Mouse (Mus musculus) forebrain, embryonic 11.5 days (tissue): ENCODE results near the gene Gm5901. TPM values are rescaled to one million over a fixed set of nuclear protein-coding genes. Genes with fewer than 3 reads are reported as not detected.

Experiments used
- ATAC-seq: fragments of 200-750 bp; cut with Nextera tagmentation; replicated peaks from 2 replicates; pipeline ENCODE4 v1.8.0; 2017; ENCODE audit warnings: moderate TSS enrichment; ENCODE audit not compliant: low FRiP score
- DNase-seq: peaks from one replicate; pipeline ENCODE4 v3.0.0-alpha.2; 2017; ENCODE audit warnings: low spot score
- H3K27ac ChIP-seq: fragments of 300-500 bp; sonication (generic); 2 replicates; pipeline ENCODE4 v1.5.1; 2014; ENCODE audit warnings: low read depth, low read length
- H3K27me3 ChIP-seq: fragments of 300-500 bp; sonication (generic); 2 replicates; pipeline ENCODE4 v1.6.1; 2014; ENCODE audit warnings: mild to moderate bottlenecking, low read length, mixed read lengths; ENCODE audit not compliant: control insufficient read depth, insufficient read depth
- H3K36me3 ChIP-seq: fragments of 300-500 bp; sonication (generic); 2 replicates; pipeline ENCODE4 v1.6.1; 2014; ENCODE audit warnings: mild to moderate bottlenecking, low read length, moderate library complexity, mixed read lengths; ENCODE audit not compliant: control insufficient read depth, insufficient read depth
- H3K4me1 ChIP-seq: fragments of 300-500 bp; sonication (generic); replicated peaks from 2 replicates; pipeline ENCODE4 v1.6.1; 2014; ENCODE audit warnings: low read length, mixed read lengths; ENCODE audit not compliant: control insufficient read depth, insufficient read depth
- H3K4me2 ChIP-seq: fragments of 300-500 bp; sonication (generic); 2 replicates; pipeline ENCODE4 v1.6.1; 2014; ENCODE audit warnings: low read depth, mild to moderate bottlenecking, low read length, moderate library complexity, mixed read lengths; ENCODE audit not compliant: severe bottlenecking
- H3K4me3 ChIP-seq: fragments of 300-500 bp; sonication (generic); 2 replicates; pipeline ENCODE4 v1.5.1; 2014; ENCODE audit warnings: low read depth, low read length
- H3K9ac ChIP-seq: fragments of 300-500 bp; sonication (generic); 2 replicates; pipeline ENCODE4 v1.6.1; 2014; ENCODE audit warnings: low read length
- H3K9me3 ChIP-seq: fragments of 300-500 bp; sonication (generic); 2 replicates; pipeline ENCODE4 v1.6.1; 2016; ENCODE audit warnings: low read length, mixed read lengths; ENCODE audit not compliant: control insufficient read depth
- WGBS: fragments of 180-500 bp; shearing (Covaris S2); extraction: QIAGEN DNeasy Blood & Tissue Kit; methylation state at CpG from one replicate; pipeline ENCODE4 v1.1.7; 2014; 5-methylcytosine and 5-hydroxymethylcytosine counted together
- polyA plus RNA-seq: library from polyadenylated mRNA; unstranded; fragments of >200 nt; fragmentation: Nextera tagmentation; extraction: Ambion mirVana; gene quantifications from 2 replicates; pipeline ENCODE4 v1.2.1, GENCODE M21; 2014

Gm5901 gene
- polyA plus RNA-seq, 1 experiment from 2014 or later, result not detected

DNA sequence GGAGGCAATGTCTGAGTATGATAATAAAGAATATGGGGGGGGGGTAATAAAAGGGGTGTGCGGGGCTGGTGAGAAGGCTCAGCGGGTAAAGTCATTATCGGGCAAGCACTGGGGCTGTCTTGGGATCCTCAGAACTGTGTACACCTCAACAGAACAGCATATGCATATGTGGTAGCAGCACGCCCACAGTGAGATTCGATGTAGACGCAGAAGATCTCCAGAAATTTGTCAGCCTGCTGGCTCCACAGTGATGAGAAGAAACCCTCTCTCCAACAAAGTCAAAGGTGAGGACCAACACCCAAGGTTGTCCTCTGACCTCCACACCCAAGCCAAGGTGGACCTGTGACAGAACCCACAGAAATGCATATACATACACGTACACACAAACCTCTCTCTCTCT is 41.7 kb downstream of the Gm5901 start:
- Histone ChIP-seq H3K36me3 (no peaks in the 10 kb centered on the region), H3K9me3 (no peaks in the 10 kb centered on the region), H3K27ac (no peak overlapping the region), H3K4me1 (no peaks in the 10 kb centered on the region), H3K27me3 (no peaks in the 10 kb centered on the region), H3K4me3 (no peak overlapping the region), H3K9ac (no peak overlapping the region), H3K4me2 (no peak overlapping the region)
- ATAC-seq (no peak), DNase-seq (no peak)
- WGBS, result 92% methylated on average over 7 of the region's 7 CpGs

DNA sequence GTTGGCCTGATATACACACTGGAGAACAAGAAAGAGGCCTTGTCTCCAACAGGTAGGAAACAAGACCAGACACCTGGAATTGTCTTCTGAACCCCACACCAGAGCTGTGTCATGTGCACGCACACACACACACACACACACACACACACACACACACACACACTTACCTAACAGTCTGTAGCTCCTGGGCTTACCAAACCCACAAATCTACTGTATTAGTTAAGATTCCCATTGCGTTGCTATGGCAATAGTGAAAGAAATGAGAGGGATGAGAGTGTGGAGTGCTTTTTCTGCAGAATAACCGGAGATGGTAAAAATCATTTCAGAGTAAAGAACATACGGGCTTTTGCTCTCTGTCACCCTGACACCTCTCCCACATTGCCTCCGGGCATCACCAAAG is 43.3 kb downstream of the Gm5901 start:
- WGBS, result 88% methylated on average over 5 of the region's 5 CpGs
- Histone ChIP-seq H3K36me3 (no peaks in the 10 kb centered on the region), H3K9me3 (no peaks in the 10 kb centered on the region), H3K4me1 (no peaks in the 10 kb centered on the region), H3K4me2 (no peak overlapping the region), H3K27ac (no peak overlapping the region), H3K4me3 (no peak overlapping the region), H3K9ac (no peak overlapping the region), H3K27me3 (no peaks in the 10 kb centered on the region)
- ATAC-seq (no peak), DNase-seq (no peak)

DNA sequence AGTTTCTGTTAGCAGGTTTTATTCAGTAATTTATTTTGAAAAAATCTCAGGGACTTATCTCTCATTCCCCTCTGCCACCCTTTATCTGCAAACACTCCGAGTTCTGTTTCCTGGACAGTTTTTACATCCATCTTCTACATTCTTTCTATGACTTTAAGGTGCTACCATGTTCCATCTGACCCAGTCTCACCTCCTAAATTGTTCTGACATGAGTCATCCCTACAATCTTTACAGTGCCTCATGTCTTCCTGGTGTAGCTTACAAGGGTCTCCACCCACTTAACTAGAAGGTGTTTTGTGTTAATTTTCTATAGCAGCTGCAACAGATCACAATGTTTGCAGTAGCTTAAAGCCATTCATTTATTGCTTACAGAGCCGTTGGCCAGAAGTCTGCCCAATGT is 46.1 kb downstream of the Gm5901 start:
- no peaks in the 10 kb centered on the region for H3K4me1 ChIP-seq
- H3K36me3 ChIP-seq, result no peaks in the 10 kb centered on the region
- no peak overlapping the region for H3K4me3 ChIP-seq
- no peak for DNase-seq
- no peak for ATAC-seq
- no peak overlapping the region for H3K27ac ChIP-seq
- 68% methylated on average over 2 of the region's 2 CpGs for WGBS
- peaks cover 5% of the 10 kb centered on the region for H3K27me3 ChIP-seq
- H3K4me2 ChIP-seq, result no peak overlapping the region
- no peaks in the 10 kb centered on the region for H3K9me3 ChIP-seq
- H3K9ac ChIP-seq, result no peak overlapping the region

DNA sequence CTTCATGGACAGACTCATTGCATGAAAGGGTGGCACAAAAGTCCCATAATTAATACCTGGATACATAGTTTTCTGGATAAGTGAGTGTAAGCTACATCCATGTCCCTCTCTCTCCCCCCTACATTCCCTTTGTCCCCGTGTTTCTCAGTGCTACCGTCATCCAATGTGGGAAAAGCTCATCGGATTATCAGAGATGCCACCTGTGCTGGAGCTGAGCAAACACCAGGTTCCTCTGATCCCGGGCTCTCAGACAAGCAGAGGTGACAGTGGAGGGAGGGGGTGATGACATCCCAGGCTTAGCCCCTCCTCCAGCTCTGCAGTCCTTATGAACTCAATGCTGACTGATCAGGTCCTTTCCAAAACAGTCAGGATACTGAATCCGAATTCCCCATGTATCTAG is 49.5 kb downstream of the Gm5901 start:
- H3K9ac ChIP-seq, result no peak overlapping the region
- no peak for DNase-seq
- no peaks in the 10 kb centered on the region for H3K9me3 ChIP-seq
- no peak overlapping the region for H3K4me3 ChIP-seq
- WGBS, result 39% methylated on average over 5 of the region's 5 CpGs
- no peak overlapping the region for H3K4me2 ChIP-seq
- H3K4me1 ChIP-seq, result peaks cover 4% of the 10 kb centered on the region; the same call in 1 of the 2 replicates
- no peaks in the 10 kb centered on the region for H3K36me3 ChIP-seq
- ATAC-seq, result no peak
- no peak overlapping the region for H3K27ac ChIP-seq
- peaks cover 11% of the 10 kb centered on the region for H3K27me3 ChIP-seq

DNA sequence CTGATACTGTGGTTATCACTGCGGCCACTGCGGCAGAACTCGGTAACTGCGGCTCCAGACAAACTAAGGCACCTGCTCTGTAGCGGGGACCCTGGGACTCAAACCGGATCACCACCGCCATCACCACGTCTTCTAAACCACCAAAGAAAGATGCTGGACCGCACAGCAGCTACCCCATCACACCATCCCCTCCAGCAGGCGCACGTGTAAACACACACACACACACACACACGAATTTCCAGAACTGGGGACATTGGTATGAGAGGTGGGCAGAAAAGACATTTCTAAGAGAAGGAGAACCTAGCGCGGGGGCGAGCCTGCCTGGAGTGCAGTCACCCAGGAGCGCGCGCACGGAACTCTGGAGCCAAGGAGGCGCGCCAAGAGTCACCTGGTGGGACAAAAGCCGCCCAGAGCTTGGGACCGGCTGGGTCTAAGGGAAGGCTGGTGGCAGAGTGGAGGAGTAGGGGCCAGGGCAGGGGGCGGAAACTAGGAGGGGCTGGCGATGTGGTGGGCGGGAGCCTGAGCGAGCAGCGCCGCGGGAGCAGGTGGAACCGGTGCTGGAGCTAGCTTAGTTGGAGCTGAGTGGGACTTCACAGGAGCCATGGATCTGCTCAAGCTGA is 50.7 kb downstream of the Gm5901 start, which contains the start of gene Cckbr:
Cckbr (plus strand) TSS at position 308 of the 620 bp plus-strand sequence.
- Histone ChIP-seq H3K4me3 (peak within 1 kb of the TSS; percentile 45), H3K36me3 (no peaks in the 10 kb centered on the region), H3K27me3 (peaks cover 11% of the 10 kb centered on the region), H3K4me2 (peak within 1 kb of the TSS; percentile 79), H3K9ac (peak within 1 kb of the TSS; percentile 55), H3K4me1 (peaks cover 4% of the 10 kb centered on the region; the same call in 1 of the 2 replicates), H3K27ac (no peak within 1 kb of the TSS), H3K9me3 (no peaks in the 10 kb centered on the region)
- 1% methylated on average over 31 of the region's 31 CpGs for WGBS
- DNase-seq, result peak; percentile 71
- peak; percentile 90 for ATAC-seq

DNA sequence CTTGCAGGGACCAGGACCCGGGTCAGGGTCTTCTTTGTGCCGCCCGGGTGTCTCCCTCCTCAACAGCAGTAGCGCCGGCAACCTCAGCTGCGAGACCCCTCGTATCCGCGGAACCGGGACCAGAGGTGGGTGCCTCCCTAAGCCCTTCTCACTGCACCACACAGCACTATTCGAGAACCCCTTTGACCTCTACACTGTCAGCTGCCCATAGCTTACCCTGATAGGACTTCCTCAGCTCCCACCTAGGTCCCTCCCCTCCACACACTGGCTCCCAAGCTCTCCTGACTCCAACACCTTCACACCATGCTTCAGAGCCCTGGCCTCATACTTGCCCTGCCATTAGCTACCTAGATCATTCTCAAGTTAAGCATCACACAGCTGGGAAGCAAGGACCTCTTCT is 51.2 kb downstream of the Gm5901 start:
- H3K4me1 ChIP-seq, result peaks cover 4% of the 10 kb centered on the region; the same call in 1 of the 2 replicates
- H3K27ac ChIP-seq, result no peak overlapping the region
- no peaks in the 10 kb centered on the region for H3K36me3 ChIP-seq
- peak overlapping the region; percentile 45 for H3K4me3 ChIP-seq
- peak overlapping the region; percentile 55 for H3K9ac ChIP-seq
- WGBS, result 0% methylated on average over 11 of the region's 11 CpGs
- peaks cover 11% of the 10 kb centered on the region for H3K27me3 ChIP-seq
- no peaks in the 10 kb centered on the region for H3K9me3 ChIP-seq
- H3K4me2 ChIP-seq, result peak overlapping the region; percentile 79
- no peak for DNase-seq
- peak; percentile 56 for ATAC-seq

Other genes with a start within 250 kb of the Gm5901 start
- gene Olfr683, start 228.0 kb upstream of the Gm5901 start, polyA plus RNA-seq, result not detected in 2 replicates
- gene Olfr684, start 211.4 kb upstream of the Gm5901 start, polyA plus RNA-seq, result not detected in 2 replicates
- not detected in 2 replicates for gene Olfr685, start 189.0 kb upstream of the Gm5901 start, polyA plus RNA-seq
- gene Olfr686, start 167.6 kb upstream of the Gm5901 start, polyA plus RNA-seq, result not detected in 2 replicates
- gene Olfr688, start 86.9 kb upstream of the Gm5901 start, polyA plus RNA-seq, result not detected in 2 replicates
- not detected in 2 replicates for gene Olfr689, start 63.9 kb upstream of the Gm5901 start, polyA plus RNA-seq
- not detected in 2 replicates for gene Olfr690, start 40.9 kb upstream of the Gm5901 start, polyA plus RNA-seq
- gene Olfr691, start 32.8 kb upstream of the Gm5901 start, polyA plus RNA-seq, result 0.12 and 0.39 TPM in 2 replicates
- not detected in 2 replicates for gene Olfr692, start 6.8 kb upstream of the Gm5901 start, polyA plus RNA-seq
- 45.0 and 47.4 TPM in 2 replicates for gene Fam160a2, start 25.0 kb downstream of the Gm5901 start, polyA plus RNA-seq
- 0.15 TPM in 1 of 2 replicates, not detected in the other for gene Cnga4, start 29.5 kb downstream of the Gm5901 start, polyA plus RNA-seq
- 0.13 and 0.51 TPM in 2 replicates for gene Cckbr, start 50.7 kb downstream of the Gm5901 start, polyA plus RNA-seq
- 21.1 and 26.4 TPM in 2 replicates for gene Cavin3, start 107.3 kb downstream of the Gm5901 start, polyA plus RNA-seq
- gene Smpd1, start 179.3 kb downstream of the Gm5901 start, polyA plus RNA-seq, result 35.1 and 42.1 TPM in 2 replicates
- gene Apbb1, start 206.6 kb downstream of the Gm5901 start, polyA plus RNA-seq, result 106 and 117 TPM in 2 replicates
- gene Hpx, start 225.1 kb downstream of the Gm5901 start, polyA plus RNA-seq, result not detected in 2 replicates